Mouse (Mus musculus) heart, embryonic 12.5 days (tissue): ENCODE results near the gene Olfr346. TPM values are rescaled to one million over a fixed set of nuclear protein-coding genes. Genes with fewer than 3 reads are reported as not detected.

ENCODE experiments used
- ATAC-seq: fragments of 200-750 bp; cut with Nextera tagmentation; 2 replicates; pipeline ENCODE4 v1.8.0; 2017; ENCODE audit warnings: moderate TSS enrichment, moderate library complexity; ENCODE audit not compliant: insufficient number of reproducible peaks, low FRiP score
- H3K27ac ChIP-seq: fragments of 300-500 bp; sonication (generic); 2 replicates; pipeline ENCODE4 v1.5.1; 2016; ENCODE audit warnings: mild to moderate bottlenecking, moderate library complexity; ENCODE audit not compliant: poor library complexity, severe bottlenecking
- H3K27me3 ChIP-seq: fragments of 300-500 bp; sonication (generic); replicated peaks from 2 replicates; pipeline ENCODE4 v1.6.1; 2016; ENCODE audit warnings: mild to moderate bottlenecking, moderate library complexity
- H3K36me3 ChIP-seq: fragments of 300-500 bp; sonication (generic); 2 replicates; pipeline ENCODE4 v1.6.1; 2016; ENCODE audit warnings: mild to moderate bottlenecking, moderate library complexity
- H3K4me1 ChIP-seq: fragments of 300-500 bp; sonication (generic); replicated peaks from 2 replicates; pipeline ENCODE4 v1.6.1; 2016; ENCODE audit warnings: mild to moderate bottlenecking
- H3K4me2 ChIP-seq: fragments of 300-500 bp; sonication (generic); 2 replicates; pipeline ENCODE4 v1.6.1; 2016; ENCODE audit warnings: mild to moderate bottlenecking, moderate library complexity
- H3K4me3 ChIP-seq: fragments of 300-500 bp; sonication (generic); 2 replicates; pipeline ENCODE4 v1.5.1; 2016; ENCODE audit warnings: mild to moderate bottlenecking
- H3K9ac ChIP-seq: fragments of 300-500 bp; sonication (generic); 2 replicates; pipeline ENCODE4 v1.6.1; 2016; ENCODE audit warnings: mild to moderate bottlenecking, moderate library complexity
- H3K9me3 ChIP-seq: fragments of 300-500 bp; sonication (generic); replicated peaks from 2 replicates; pipeline ENCODE4 v1.6.1; 2016; ENCODE audit warnings: mild to moderate bottlenecking, moderate library complexity
- WGBS: fragments of 180-500 bp; shearing (Covaris S2); methylation state at CpG from one replicate; pipeline ENCODE4 v1.1.7; 2016; 5-methylcytosine and 5-hydroxymethylcytosine counted together
- polyA plus RNA-seq: library from polyadenylated mRNA; unstranded; fragments of >200 nt; fragmentation: Nextera tagmentation; extraction: Ambion mirVana; gene quantifications from 2 replicates; pipeline ENCODE4 v1.2.1, GENCODE M21; 2016

The Olfr346 gene
- polyA plus RNA-seq: not detected in 2 replicates

- Histone ChIP-seq H3K36me3 (no peaks in the 10 kb centered on the region), H3K27ac (no peak within 1 kb of the TSS), H3K9ac (no peak within 1 kb of the TSS), H3K9me3 (peaks cover 13% of the 10 kb centered on the region), H3K4me2 (no peak within 1 kb of the TSS), H3K27me3 (no peaks in the 10 kb centered on the region), H3K4me1 (no peaks in the 10 kb centered on the region), H3K4me3 (no peak within 1 kb of the TSS)
- WGBS: 70% methylated on average over 1 of the region's 1 CpGs
- ATAC-seq: no peak
These were observed at the start of gene Olfr346 for GRCm38 (mm10) chr2:36685488-36685887. Olfr346 (plus strand) TSS chr2:36685788.

- no peak for ATAC-seq
- Histone ChIP-seq H3K4me1 (no peaks in the 10 kb centered on the region), H3K9ac (no peak within 1 kb of the TSS), H3K27ac (no peak within 1 kb of the TSS), H3K4me3 (no peak within 1 kb of the TSS), H3K27me3 (no peaks in the 10 kb centered on the region), H3K9me3 (peaks cover 17% of the 10 kb centered on the region), H3K4me2 (no peak within 1 kb of the TSS), H3K36me3 (no peaks in the 10 kb centered on the region)
- WGBS: 65% methylated on average over 1 of the region's 1 CpGs
These were observed 45.8 kb upstream of the Olfr346 start, which contains the start of gene Olfr345 for GRCm38 (mm10) chr2:36639741-36640140. Olfr345 (plus strand) TSS chr2:36640041.

DNA sequence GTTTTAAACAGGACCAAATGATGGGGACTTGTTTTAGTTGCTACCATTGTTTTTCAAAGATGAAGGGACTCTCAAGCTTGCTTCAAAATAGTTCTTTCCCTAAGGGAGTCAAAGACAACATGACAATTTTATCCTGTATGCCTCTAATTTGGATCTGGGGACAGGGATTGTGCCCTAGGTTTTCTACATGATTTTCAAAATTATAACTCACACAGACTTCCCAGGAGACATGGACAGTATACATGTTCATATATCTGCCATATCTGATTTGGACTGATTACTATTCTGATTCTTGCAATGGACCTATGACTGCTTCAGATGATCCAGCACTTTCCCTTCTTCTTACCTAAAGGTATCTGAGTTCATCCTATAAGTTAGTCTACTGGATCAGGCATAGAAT lies 46.0 kb downstream of the Olfr346 start, which contains the start of gene Olfr347:
Gene Olfr347, plus strand, starts transcription at position 301 of the 400 bp plus-strand sequence.
- Histone ChIP-seq H3K27me3 (no peaks in the 10 kb centered on the region), H3K9ac (no peak within 1 kb of the TSS), H3K9me3 (peaks cover 17% of the 10 kb centered on the region), H3K27ac (no peak within 1 kb of the TSS), H3K4me1 (no peaks in the 10 kb centered on the region), H3K4me3 (no peak within 1 kb of the TSS), H3K4me2 (no peak within 1 kb of the TSS), H3K36me3 (no peaks in the 10 kb centered on the region)
- ATAC-seq: no peak

- H3K36me3 ChIP-seq: no peaks in the 10 kb centered on the region
- 45% methylated on average over 3 of the region's 3 CpGs for WGBS
- peaks cover 8% of the 10 kb centered on the region; the same call in 1 of the 2 replicates for H3K9me3 ChIP-seq
- no peak overlapping the region for H3K27ac ChIP-seq
- H3K4me3 ChIP-seq: no peak overlapping the region
- no peak overlapping the region for H3K9ac ChIP-seq
- ATAC-seq: no peak
- no peaks in the 10 kb centered on the region for H3K27me3 ChIP-seq
- no peak overlapping the region for H3K4me2 ChIP-seq
- H3K4me1 ChIP-seq: no peaks in the 10 kb centered on the region
These were observed 50.6 kb downstream of the Olfr346 start for GRCm38 (mm10) chr2:36736226-36736625.

Other genes with a start within 250 kb of the Olfr346 start
- gene Olfr340, start 233.2 kb upstream of the Olfr346 start, polyA plus RNA-seq: not detected in 2 replicates
- not detected in 2 replicates for gene Olfr341, start 203.3 kb upstream of the Olfr346 start, polyA plus RNA-seq
- gene Olfr342, start 160.8 kb upstream of the Olfr346 start, polyA plus RNA-seq: not detected in 2 replicates
- gene Olfr344, start 119.1 kb upstream of the Olfr346 start, polyA plus RNA-seq: not detected in 2 replicates
- not detected in 2 replicates for gene Olfr345, start 45.7 kb upstream of the Olfr346 start, polyA plus RNA-seq
- gene Olfr347, start 46.1 kb downstream of the Olfr346 start, polyA plus RNA-seq: not detected in 2 replicates
- not detected in 2 replicates for gene Olfr348, start 98.5 kb downstream of the Olfr346 start, polyA plus RNA-seq
- gene Olfr50, start 104.8 kb downstream of the Olfr346 start, polyA plus RNA-seq: not detected in 2 replicates
- gene Olfr3, start 131.2 kb downstream of the Olfr346 start, polyA plus RNA-seq: not detected in 2 replicates
- not detected in 2 replicates for gene Olfr350, start 160.5 kb downstream of the Olfr346 start, polyA plus RNA-seq
- gene Olfr351, start 176.9 kb downstream of the Olfr346 start, polyA plus RNA-seq: not detected in 2 replicates
- gene Olfr352, start 182.7 kb downstream of the Olfr346 start, polyA plus RNA-seq: not detected in 2 replicates
- gene Olfr353, start 207.1 kb downstream of the Olfr346 start, polyA plus RNA-seq: not detected in 2 replicates
- not detected in 2 replicates for gene Olfr354, start 219.9 kb downstream of the Olfr346 start, polyA plus RNA-seq
- gene Olfr355, start 243.1 kb downstream of the Olfr346 start, polyA plus RNA-seq: not detected in 2 replicates